Mouse (Mus musculus): Measurements from ENCODE around the gene Adgrg6.

Gene Adgrg6

DNA sequence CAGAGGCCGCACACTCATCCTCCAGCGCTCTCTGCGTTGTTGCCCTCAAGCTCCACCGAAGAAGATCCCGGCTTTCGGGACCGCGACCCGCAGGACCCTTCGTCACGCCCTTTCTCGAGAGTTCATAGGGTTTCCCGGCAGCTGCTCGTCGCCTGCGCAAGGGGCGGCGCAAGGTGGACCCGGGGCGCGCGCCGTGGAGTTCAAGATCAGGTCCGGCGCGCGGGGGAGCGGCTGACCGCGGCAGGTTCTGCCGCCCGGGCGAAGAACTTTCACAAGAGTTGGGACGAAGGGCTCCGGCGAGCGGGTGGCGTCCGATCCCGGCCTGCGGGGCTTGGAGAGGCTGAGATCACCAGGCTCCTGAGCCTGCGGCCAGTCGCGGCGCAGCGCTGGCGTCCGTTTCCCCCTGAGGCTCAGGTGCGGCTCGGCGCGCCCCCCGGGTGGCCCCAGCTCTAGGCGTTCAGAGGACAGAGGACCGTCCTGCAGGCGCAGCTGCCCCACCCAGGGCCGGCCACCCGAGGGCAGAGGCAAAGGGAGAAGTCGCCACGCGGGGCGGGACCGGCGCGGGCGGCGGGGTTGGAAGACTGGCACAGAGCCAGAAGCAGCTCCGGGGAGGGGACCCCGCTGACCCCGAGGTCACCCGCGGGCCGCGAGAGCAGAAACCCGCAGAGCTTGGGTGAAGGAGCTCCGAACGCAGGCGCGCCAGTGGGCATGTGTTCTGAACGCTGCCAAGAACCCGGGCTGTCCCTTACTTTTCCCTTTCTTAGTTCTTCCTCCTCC is at the start of gene Adgrg6:
Gene Adgrg6, minus strand, starts transcription at position 719 of the 777 bp plus-strand sequence.
- peak in 1 of 2 experiments; percentile 27 for DNase-seq (ENCODE audit: low spot score in 2 of 2)

DNA sequence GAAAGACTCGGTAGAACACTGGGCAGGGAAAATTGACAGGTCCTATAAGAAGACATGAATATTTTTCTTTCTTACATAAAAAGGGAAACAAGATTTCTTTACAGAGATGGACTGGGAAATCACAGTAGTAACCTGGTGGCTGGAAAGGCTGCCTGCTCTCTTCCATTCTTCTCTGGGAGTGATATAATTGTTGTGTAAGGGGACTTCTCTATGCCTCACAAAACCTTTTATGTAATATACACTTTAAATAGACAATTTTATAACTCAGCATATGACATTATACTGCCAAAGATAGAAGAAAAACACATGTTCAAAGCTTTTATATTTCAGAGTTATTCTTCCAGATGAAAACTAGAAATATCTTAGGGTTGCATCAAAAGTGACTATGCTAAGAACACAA is 46.8 kb upstream of the Adgrg6 start:
- no peak for DNase-seq (ENCODE audit: low spot score in 2 of 2)

DNA sequence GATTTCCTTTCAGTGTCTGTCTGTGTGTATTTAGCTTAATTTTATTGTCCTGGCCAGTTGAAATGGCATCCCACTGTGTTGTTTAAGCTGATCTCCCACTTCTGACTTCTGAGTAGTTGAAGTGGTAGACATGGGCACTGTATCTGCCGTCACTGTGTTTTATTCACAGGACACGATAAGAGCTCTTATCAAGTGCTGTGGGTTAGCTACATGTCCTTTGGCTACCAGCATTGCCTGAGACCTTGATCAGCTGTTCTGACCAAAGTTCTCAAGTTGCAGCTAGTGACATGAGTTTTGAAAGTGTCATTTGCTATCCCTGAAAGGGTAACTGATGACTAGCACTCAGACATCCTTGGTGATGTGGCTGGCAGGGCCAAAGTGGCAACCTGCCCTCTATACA is 45.4 kb upstream of the Adgrg6 start:
- no peak for DNase-seq (ENCODE audit: low spot score in 2 of 2)

GRCm38 (mm10) chr10:14589667-14590066 is 44.2 kb upstream of the Adgrg6 start:
- DNase-seq (ENCODE audit: low spot score in 2 of 2): no peak

- DNase-seq (ENCODE audit: low spot score in 2 of 2): no peak
These were observed 38.0 kb upstream of the Adgrg6 start for GRCm38 (mm10) chr10:14583496-14583895.

GRCm38 (mm10) chr10:14574255-14574654 is 28.8 kb upstream of the Adgrg6 start:
- no peak for DNase-seq (ENCODE audit: low spot score in 2 of 2)

GRCm38 (mm10) chr10:14571143-14571542 is 25.7 kb upstream of the Adgrg6 start:
- DNase-seq (ENCODE audit: low spot score in 2 of 2): no peak

GRCm38 (mm10) chr10:14570616-14571015 is 25.2 kb upstream of the Adgrg6 start:
- no peak for DNase-seq (ENCODE audit: low spot score in 2 of 2)

DNA sequence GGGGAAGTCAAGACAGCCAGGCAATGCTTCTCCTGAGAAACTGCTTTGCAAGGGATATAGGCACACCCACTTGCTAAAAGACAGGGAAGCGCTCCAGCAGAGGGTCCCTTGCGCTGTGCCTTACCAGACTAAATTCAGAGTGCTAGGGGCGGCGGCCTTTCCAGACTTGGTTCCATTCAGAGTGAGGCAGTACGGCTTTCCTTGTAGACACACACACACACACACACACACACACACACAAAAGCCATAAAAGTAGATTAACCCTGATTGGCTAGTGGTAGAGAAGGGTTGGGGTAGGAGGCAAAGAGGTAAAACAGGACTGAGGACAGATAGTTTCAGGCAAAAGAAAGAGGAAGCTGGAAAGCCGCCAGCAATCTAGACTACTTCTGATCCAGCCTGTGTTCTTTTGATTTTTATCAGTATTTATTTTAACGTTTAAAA is 672 bp upstream of the Adgrg6 start:
- no peak for DNase-seq (ENCODE audit: low spot score in 2 of 2)

- no peak for DNase-seq (ENCODE audit: low spot score in 2 of 2)
These were observed 885 bp downstream of the Adgrg6 start for GRCm38 (mm10) chr10:14544608-14544940.

GRCm38 (mm10) chr10:14543511-14544067 is 1.9 kb downstream of the Adgrg6 start:
- no peak for DNase-seq (ENCODE audit: low spot score in 2 of 2)

- DNase-seq (ENCODE audit: low spot score in 2 of 2): no peak
These were observed 8.4 kb downstream of the Adgrg6 start for GRCm38 (mm10) chr10:14537102-14537501.

GRCm38 (mm10) chr10:14531090-14531489 is 14.4 kb downstream of the Adgrg6 start:
- DNase-seq (ENCODE audit: low spot score in 2 of 2): no peak

DNA sequence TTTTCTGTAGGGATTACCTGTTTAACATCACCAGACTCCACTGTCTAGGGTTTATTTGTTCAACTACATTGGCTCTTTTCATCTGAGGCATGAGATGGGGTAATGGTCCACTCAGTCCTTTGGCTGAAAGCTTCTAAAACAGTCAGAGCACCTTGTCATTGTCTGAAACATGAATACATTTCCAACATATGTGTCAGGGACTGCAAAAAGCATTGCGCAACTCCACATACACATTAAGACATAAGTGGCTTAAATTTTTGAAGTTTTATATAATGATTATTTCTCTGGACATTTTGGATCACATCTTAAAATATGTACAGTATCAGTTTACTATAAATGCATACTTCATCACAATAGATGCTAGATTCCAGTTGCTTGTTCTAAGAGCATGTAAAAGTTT is 14.8 kb downstream of the Adgrg6 start:
- no peak for DNase-seq (ENCODE audit: low spot score in 2 of 2)

DNA sequence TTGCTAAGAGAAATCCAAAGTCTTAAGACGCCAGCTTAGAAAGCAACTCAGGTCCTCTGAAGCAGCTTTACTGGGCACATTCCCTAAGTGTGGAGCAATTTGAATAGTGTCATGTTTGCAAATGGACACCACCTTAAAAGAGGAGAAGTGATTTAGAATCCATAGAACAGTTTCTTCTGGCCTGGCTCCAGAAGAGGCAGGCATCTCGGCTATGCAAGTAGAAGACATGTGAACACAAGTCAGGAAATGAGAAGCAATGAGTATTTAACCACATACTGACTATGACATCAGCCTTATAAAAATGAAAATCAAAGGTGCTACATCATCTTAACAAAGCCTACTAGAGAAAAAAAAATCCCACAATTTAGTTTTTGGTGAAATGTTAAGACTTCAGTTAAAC is 17.7 kb downstream of the Adgrg6 start:
- no peak for DNase-seq (ENCODE audit: low spot score in 2 of 2)

DNA sequence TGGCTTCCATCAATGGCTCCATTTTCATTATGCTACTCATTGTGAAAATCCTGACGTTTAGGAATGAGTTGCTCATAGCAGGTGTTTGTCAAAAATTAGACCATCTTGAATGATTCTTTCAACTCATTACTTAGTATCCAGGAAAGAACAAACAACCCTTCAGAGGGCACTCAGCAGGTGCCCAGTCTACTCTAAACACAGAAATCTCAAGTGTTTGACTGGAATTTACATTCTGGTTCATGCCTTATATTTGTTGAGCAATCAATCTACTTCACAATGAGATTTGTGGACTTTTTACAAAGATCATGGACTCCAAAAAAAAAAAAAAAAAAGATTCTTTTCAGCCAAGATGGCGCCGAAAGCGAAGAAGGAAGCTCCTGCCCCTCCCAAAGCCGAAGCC is 22.7 kb downstream of the Adgrg6 start:
- no peak for DNase-seq (ENCODE audit: low spot score in 2 of 2)

GRCm38 (mm10) chr10:14520912-14521675 is 24.4 kb downstream of the Adgrg6 start:
- no peak for DNase-seq (ENCODE audit: low spot score in 2 of 2)

GRCm38 (mm10) chr10:14517909-14518308 is 27.6 kb downstream of the Adgrg6 start:
- DNase-seq (ENCODE audit: low spot score in 2 of 2): no peak

GRCm38 (mm10) chr10:14511904-14512663 is 33.4 kb downstream of the Adgrg6 start:
- DNase-seq (ENCODE audit: low spot score in 2 of 2): no peak

DNA sequence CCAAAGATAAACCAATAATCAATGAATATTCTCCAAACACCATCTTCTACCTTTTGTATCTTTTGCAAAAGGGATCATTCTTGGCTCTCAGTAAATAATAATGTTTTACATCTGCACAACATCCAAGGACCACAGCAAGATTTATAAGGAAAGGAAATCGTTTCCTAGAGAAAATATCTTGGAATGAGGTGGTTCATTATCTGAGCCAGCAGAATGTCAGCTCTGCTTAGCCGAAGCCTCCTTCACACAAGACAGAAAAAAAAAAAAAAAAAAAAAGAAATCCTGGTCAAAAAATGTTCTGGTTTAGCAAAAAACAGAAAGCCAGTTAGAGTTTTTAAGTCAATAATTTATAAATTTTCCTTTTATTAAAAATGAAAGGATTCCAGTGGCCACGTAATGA is 34.3 kb downstream of the Adgrg6 start:
- DNase-seq (ENCODE audit: low spot score in 2 of 2): no peak

- DNase-seq (ENCODE audit: low spot score in 2 of 2): no peak
These were observed 49.8 kb downstream of the Adgrg6 start for GRCm38 (mm10) chr10:14495658-14496057.

GRCm38 (mm10) chr10:14495204-14495603 is 50.3 kb downstream of the Adgrg6 start:
- no peak for DNase-seq (ENCODE audit: low spot score in 2 of 2)

All from cerebellum, postnatal 4 days (tissue).